10 mouse cellular contexts compared by ENCODE assay signal in genomic region chr11:79116665-79117064, GRCm38 (mm10). TPM values are rescaled to one million over a fixed set of nuclear protein-coding genes. Genes with fewer than 3 reads are reported as not detected.
A peak's percentile ranks its signal among the peaks of the same experiment; 100 is the strongest.
DNase-seq lines count a peak whose midpoint lies in the region; ATAC-seq and TF ChIP-seq lines count a peak whose summit lies in the region.
"Had no signal": no experiment of that assay in that cellular context is flagged by ENCODE, and none has a peak within 500 bp of the region (broad histone marks: within the 10 kb centered on the region; RNA-seq: fewer than 3 reads in every experiment).

No protein-coding gene starts in this region.

- H3K36me3 ChIP-seq in kidney, embryonic 14.5 days (ENCODE audit: control insufficient read depth, insufficient read depth, low read length): no peaks in the 10 kb centered on the region
- no peaks in the 10 kb centered on the region for H3K36me3 ChIP-seq in hindbrain, postnatal 0 days (ENCODE audit: insufficient read depth, low read length)
- H3K36me3 ChIP-seq: heart, embryonic 10.5 days had no signal

- H3K4me1 ChIP-seq in kidney, embryonic 14.5 days (ENCODE audit: control insufficient read depth, insufficient read depth, low read length): peaks cover 16% of the 10 kb centered on the region; the same call in 1 of the 2 replicates
- peaks cover 17% of the 10 kb centered on the region for H3K4me1 ChIP-seq in cortical plate, adult 2 months (ENCODE audit: control insufficient read depth, insufficient read depth, low read length)
- H3K4me1 ChIP-seq in hindbrain, postnatal 0 days (ENCODE audit: insufficient read depth, low read length): peaks cover 21% of the 10 kb centered on the region
- H3K4me1 ChIP-seq in olfactory bulb, adult 2 months (ENCODE audit: control insufficient read depth, insufficient read depth, low read length): peaks cover 66% of the 10 kb centered on the region

- no peak overlapping the region for H3K27ac ChIP-seq in kidney, embryonic 14.5 days (ENCODE audit: low read depth, low read length)
- peak overlapping the region; percentile 74; the same call in 1 of the 2 replicates for H3K27ac ChIP-seq in cortical plate, adult 2 months (ENCODE audit: insufficient read depth, low read length)
- H3K27ac ChIP-seq in hindbrain, postnatal 0 days: peak overlapping the region; percentile 3
- peak overlapping the region; percentile 92 for H3K27ac ChIP-seq in olfactory bulb, adult 2 months (ENCODE audit: insufficient read depth, low read depth, low read length)
- H3K27ac ChIP-seq: heart, embryonic 10.5 days; liver, embryonic 14.5 days had no signal

- H3K9ac ChIP-seq in kidney, embryonic 14.5 days (ENCODE audit: low read depth, low read length): no peak overlapping the region
- no peak overlapping the region for H3K9ac ChIP-seq in hindbrain, postnatal 0 days (replicated peaks; ENCODE audit: low read length)
- H3K9ac ChIP-seq: liver, embryonic 14.5 days had no signal

- intact Hi-C loops in heart, postnatal 25 days (cut with DNase I): no loop called here

- peak; percentile 41; the same call in 1 of the 2 replicates for ATAC-seq in kidney, embryonic 14.5 days (ENCODE audit: low FRiP score, low TSS enrichment)
- ATAC-seq in hindbrain, postnatal 0 days: peak; percentile 66

- no peak for TF ChIP-seq CTCF in cortical plate, adult 2 months (IDR thresholded peaks at IDR 0.05; ENCODE audit: extremely low read depth, insufficient read depth, low read length)
- no peak for TF ChIP-seq CTCF in hindbrain, postnatal 0 days (IDR thresholded peaks at IDR 0.05; ENCODE audit: low read depth)
- TF ChIP-seq CTCF in olfactory bulb, adult 2 months (IDR thresholded peaks at IDR 0.05; ENCODE audit: insufficient read depth, low read depth, low read length): no peak

- no peak for DNase-seq in kidney, adult 18-20 months
- peak; percentile 77 for DNase-seq in hindbrain, postnatal 0 days (ENCODE audit: low spot score)
- DNase-seq in urinary bladder, adult 18-20 months (ENCODE audit: low spot score in 2 of 2): no peak
- no peak for DNase-seq in heart, postnatal 25 days (ENCODE audit: low spot score)
- DNase-seq in gastrocnemius, adult 18-20 months (ENCODE audit: low spot score): no peak

- TF ChIP-seq POLR2A in cortical plate, adult 2 months (IDR thresholded peaks at IDR 0.05; ENCODE audit: extremely low read depth, insufficient read depth, low read length): no peak
- TF ChIP-seq POLR2A in olfactory bulb, adult 2 months (IDR thresholded peaks at IDR 0.05; ENCODE audit: insufficient read depth, low read depth, low read length): no peak

- WGBS in kidney, embryonic 14.5 days: 16% methylated on average over 9 of the region's 9 CpGs
- WGBS in hindbrain, postnatal 0 days: 12% methylated on average over 9 of the region's 9 CpGs
- 13% methylated on average over 9 of the region's 9 CpGs for WGBS in olfactory bulb, adult 2 months

- H3K4me3 ChIP-seq in kidney, embryonic 14.5 days (ENCODE audit: low read length): no peak overlapping the region
- no peak overlapping the region for H3K4me3 ChIP-seq in cortical plate, adult 2 months (ENCODE audit: insufficient read depth, low read length)
- no peak overlapping the region for H3K4me3 ChIP-seq in hindbrain, postnatal 0 days (ENCODE audit: low read length)
- H3K4me3 ChIP-seq in olfactory bulb, adult 2 months (ENCODE audit: insufficient read depth, low read depth, low read length): no peak overlapping the region
- H3K4me3 ChIP-seq: heart, embryonic 10.5 days had no signal

- no peaks in the 10 kb centered on the region for H3K27me3 ChIP-seq in kidney, embryonic 14.5 days (ENCODE audit: control insufficient read depth, insufficient read depth, low read length)
- no peaks in the 10 kb centered on the region for H3K27me3 ChIP-seq in hindbrain, postnatal 0 days (ENCODE audit: insufficient read depth, low read length)

- no peak overlapping the region for H3K4me2 ChIP-seq in kidney, embryonic 14.5 days (replicated peaks; ENCODE audit: low read depth, low read length)
- H3K4me2 ChIP-seq in hindbrain, postnatal 0 days (ENCODE audit: low read depth, low read length): no peak overlapping the region

- H3K9me3 ChIP-seq in kidney, embryonic 14.5 days (ENCODE audit: control insufficient read depth, low read length): no peaks in the 10 kb centered on the region
- no peaks in the 10 kb centered on the region for H3K9me3 ChIP-seq in hindbrain, postnatal 0 days (ENCODE audit: low read length)
- H3K9me3 ChIP-seq: heart, embryonic 10.5 days had no signal

RNA-seq across cellular contexts. Expression of gene Ksr1, which starts 29.5 kb away (rescaled TPM):
- 2.7 and 4.1 TPM in 2 replicates for polyA plus RNA-seq in kidney, embryonic 14.5 days (2014; fragmentation: Nextera tagmentation; extraction: Ambion mirVana)
- polyA plus RNA-seq in cortical plate, adult 2 months (2012; rRNA removed): 32.8 and 39.8 TPM in 2 replicates
- 48.0 and 51.3 TPM in 2 replicates for total RNA-seq in hindbrain, postnatal 0 days (2014; rRNA removed)
- 1.9 and 2.5 TPM in 2 replicates for polyA plus RNA-seq in hindbrain, postnatal 0 days (2015; fragmentation: Nextera tagmentation; extraction: Ambion mirVana)
- not detected in 2 replicates for polyA plus RNA-seq in olfactory bulb, adult 2 months (2012; ENCODE audit: insufficient read depth, insufficient read length, low replicate concordance, missing spikeins)
- total RNA-seq in heart, postnatal 25 days (2021): 1 to 10 TPM; 7.3 TPM
- total RNA-seq in gastrocnemius, adult 18-20 months (2021): 100 to 1,000 TPM; 103 to 116 TPM
